Mouse (Mus musculus) intestine, postnatal 0 days (tissue): ENCODE results near the gene Kat8. TPM values are rescaled to one million over a fixed set of nuclear protein-coding genes. Genes with fewer than 3 reads are reported as not detected.
A peak's percentile ranks its signal among the peaks of the same experiment; 100 is the strongest.

Experiments
- ATAC-seq: fragments of 200-750 bp; cut with Nextera tagmentation; 2 replicates; pipeline ENCODE4 v1.8.0; 2017; ENCODE audit warnings: mild to moderate bottlenecking, moderate TSS enrichment, moderate library complexity
- H3K27ac ChIP-seq: fragments of 300-500 bp; sonication (generic); 2 replicates; pipeline ENCODE4 v1.5.1; 2014; ENCODE audit warnings: mild to moderate bottlenecking, low read depth, low read length, moderate library complexity
- H3K27me3 ChIP-seq: fragments of 300-500 bp; sonication (generic); replicated peaks from 2 replicates; pipeline ENCODE4 v1.6.1; 2014; ENCODE audit warnings: low read length, mixed read lengths; ENCODE audit not compliant: control insufficient read depth, insufficient read depth
- H3K36me3 ChIP-seq: fragments of 300-500 bp; sonication (generic); 2 replicates; pipeline ENCODE4 v1.6.1; 2014; ENCODE audit warnings: mild to moderate bottlenecking, moderate library complexity; ENCODE audit not compliant: control insufficient read depth, insufficient read depth
- H3K4me1 ChIP-seq: fragments of 300-500 bp; sonication (generic); replicated peaks from 2 replicates; pipeline ENCODE4 v1.6.1; 2014; ENCODE audit warnings: antibody characterized with exemption, low read length, mixed read lengths; ENCODE audit not compliant: control insufficient read depth, insufficient read depth
- H3K4me2 ChIP-seq: fragments of 300-500 bp; sonication (generic); replicated peaks from 2 replicates; pipeline ENCODE4 v1.6.1; 2014; ENCODE audit warnings: low read depth, mild to moderate bottlenecking, moderate library complexity
- H3K4me3 ChIP-seq: fragments of 300-500 bp; sonication (generic); 2 replicates; pipeline ENCODE4 v1.5.1; 2014; ENCODE audit warnings: low read depth, low read length
- H3K9ac ChIP-seq: fragments of 300-500 bp; sonication (generic); 2 replicates; pipeline ENCODE4 v1.6.1; 2014; ENCODE audit warnings: mild to moderate bottlenecking, low read depth, low read length
- H3K9me3 ChIP-seq: fragments of 300-500 bp; sonication (generic); 2 replicates; pipeline ENCODE4 v1.6.1; 2016; ENCODE audit warnings: mixed run types; ENCODE audit not compliant: control insufficient read depth
- CTCF ChIP-seq: sonication (generic); IDR thresholded peaks from 2 replicates; pipeline ENCODE4 v1.5.1; 2016; ENCODE audit warnings: low read depth, mild to moderate bottlenecking, control low read depth, antibody characterized with exemption, moderate library complexity
- WGBS: fragments of 180-500 bp; shearing (Covaris S2); extraction: QIAGEN DNeasy Blood & Tissue Kit; methylation state at CpG from one replicate; pipeline ENCODE4 v1.1.7; 2014; 5-methylcytosine and 5-hydroxymethylcytosine counted together
- polyA plus RNA-seq: library from polyadenylated mRNA; unstranded; fragments of >200 nt; fragmentation: Nextera tagmentation; extraction: Ambion mirVana; gene quantifications from 2 replicates; pipeline ENCODE4 v1.2.1, GENCODE M21; 2015

Kat8 gene
- polyA plus RNA-seq, 1 experiment from 2014 or later = 18.0 TPM

- H3K4me3 ChIP-seq = peak overlapping the region; percentile 98
- peak overlapping the region; percentile 92 for H3K27ac ChIP-seq
- 4% methylated on average over 20 of the region's 20 CpGs for WGBS
- peak overlapping the region; percentile 91 for H3K4me2 ChIP-seq
- no peak for TF ChIP-seq CTCF
- peak overlapping the region; percentile 89 for H3K9ac ChIP-seq
- H3K9me3 ChIP-seq = no peaks in the 10 kb centered on the region
- ATAC-seq = no peak
- H3K36me3 ChIP-seq = peaks cover 24% of the 10 kb centered on the region
- H3K4me1 ChIP-seq = peaks cover 7% of the 10 kb centered on the region; the same call in 1 of the 2 replicates
- no peaks in the 10 kb centered on the region for H3K27me3 ChIP-seq
These were observed 37.3 kb upstream of the Kat8 start for GRCm38 (mm10) chr7:127874812-127875626.

- Histone ChIP-seq H3K36me3 (peaks cover 28% of the 10 kb centered on the region), H3K27me3 (no peaks in the 10 kb centered on the region), H3K9me3 (no peaks in the 10 kb centered on the region), H3K27ac (peak overlapping the region; percentile 92), H3K4me1 (peaks cover 7% of the 10 kb centered on the region; the same call in 1 of the 2 replicates), H3K4me3 (peak overlapping the region; percentile 98), H3K9ac (peak overlapping the region; percentile 89), H3K4me2 (peak overlapping the region; percentile 91)
- under 1% methylated on average over 26 of the region's 43 CpGs for WGBS
- 0 out of 2 replicates have a peak, but pooled peaks have one; percentile 1 for TF ChIP-seq CTCF
- ATAC-seq = peak; percentile 81
These were observed 36.7 kb upstream of the Kat8 start for GRCm38 (mm10) chr7:127875627-127876001.

- Histone ChIP-seq H3K9ac (peak within 1 kb of the TSS; percentile 89), H3K27ac (peak within 1 kb of the TSS; percentile 92), H3K9me3 (no peaks in the 10 kb centered on the region), H3K4me1 (peaks cover 7% of the 10 kb centered on the region; the same call in 1 of the 2 replicates), H3K36me3 (peaks cover 28% of the 10 kb centered on the region), H3K27me3 (no peaks in the 10 kb centered on the region), H3K4me3 (peak within 1 kb of the TSS; percentile 98), H3K4me2 (peak within 1 kb of the TSS; percentile 91)
- no peak for TF ChIP-seq CTCF
- WGBS = under 1% methylated on average over 41 of the region's 41 CpGs
- ATAC-seq = peak; percentile 87
These were observed 36.3 kb upstream of the Kat8 start, which contains the start of gene Zfp646 for GRCm38 (mm10) chr7:127876041-127876466. Gene Zfp646 (plus strand): TSS chr7:127876221.

- WGBS = under 1% methylated on average over 60 of the region's 60 CpGs
- Histone ChIP-seq H3K4me1 (peaks cover 7% of the 10 kb centered on the region; the same call in 1 of the 2 replicates), H3K4me3 (peak within 1 kb of the TSS; percentile 98), H3K9ac (peak within 1 kb of the TSS; percentile 89), H3K27me3 (no peaks in the 10 kb centered on the region), H3K36me3 (peaks cover 35% of the 10 kb centered on the region), H3K27ac (peak within 1 kb of the TSS; percentile 92), H3K9me3 (no peaks in the 10 kb centered on the region), H3K4me2 (peak within 1 kb of the TSS; percentile 91)
- peak; percentile 73 for ATAC-seq
- TF ChIP-seq CTCF = no peak
These were observed 35.6 kb upstream of the Kat8 start, which contains the start of gene Zfp668 for GRCm38 (mm10) chr7:127876467-127877348. Gene Zfp668 (minus strand): TSS chr7:127876828.

GRCm38 (mm10) chr7:127879301-127879700, 33.0 kb upstream of the Kat8 start:
- ATAC-seq = no peak
- peaks cover 61% of the 10 kb centered on the region for H3K36me3 ChIP-seq
- no peak overlapping the region for H3K9ac ChIP-seq
- H3K9me3 ChIP-seq = no peaks in the 10 kb centered on the region
- 96% methylated on average over 9 of the region's 9 CpGs for WGBS
- no peak overlapping the region for H3K27ac ChIP-seq
- no peak overlapping the region for H3K4me3 ChIP-seq
- H3K4me1 ChIP-seq = peaks cover 8% of the 10 kb centered on the region; the same call in 1 of the 2 replicates
- no peak overlapping the region for H3K4me2 ChIP-seq
- TF ChIP-seq CTCF = no peak
- no peaks in the 10 kb centered on the region for H3K27me3 ChIP-seq

- Histone ChIP-seq H3K27me3 (no peaks in the 10 kb centered on the region), H3K4me1 (peaks cover 5% of the 10 kb centered on the region; the same call in 1 of the 2 replicates), H3K4me3 (no peak overlapping the region), H3K27ac (no peak overlapping the region), H3K4me2 (no peak overlapping the region), H3K36me3 (peaks cover 66% of the 10 kb centered on the region), H3K9ac (no peak overlapping the region), H3K9me3 (no peaks in the 10 kb centered on the region)
- TF ChIP-seq CTCF = no peak
- no peak for ATAC-seq
- 81% methylated on average over 12 of the region's 12 CpGs for WGBS
These were observed 31.9 kb upstream of the Kat8 start for GRCm38 (mm10) chr7:127880431-127880830.
